Mouse (Mus musculus) E14TG2a.4 (cell line): ENCODE measurements around the gene Atf4.

Experiments
- H3K27me3 ChIP-seq: 2 replicates; pipeline ENCODE4 v1.6.1; 2014; ENCODE audit warnings: low read length, control low read depth; ENCODE audit not compliant: insufficient read depth
- H3K36me3 ChIP-seq: 2 replicates; pipeline ENCODE4 v1.6.1; 2014; ENCODE audit warnings: low read length, control low read depth; ENCODE audit not compliant: insufficient read depth
- H3K4me1 ChIP-seq: replicated peaks from 2 replicates; pipeline ENCODE4 v1.6.1; 2014; ENCODE audit warnings: low read depth, low read length, control low read depth
- H3K4me3 ChIP-seq: replicated peaks from 2 replicates; pipeline ENCODE4 v1.5.1; 2014; ENCODE audit warnings: mild to moderate bottlenecking, low read length
- H3K9me3 ChIP-seq: 2 replicates; pipeline ENCODE4 v1.6.1; 2014; ENCODE audit warnings: low read length, control low read depth
- CTCF ChIP-seq: conservative IDR thresholded peaks from 2 replicates; pipeline ENCODE4 v1.5.1; 2014; ENCODE audit warnings: low read length
- NANOG ChIP-seq: IDR thresholded peaks from 2 replicates; pipeline ENCODE4 v1.6.1; 2014; ENCODE audit warnings: borderline replicate concordance, low read length, mixed read lengths
- POU5F1 ChIP-seq: IDR thresholded peaks from 2 replicates; pipeline ENCODE4 v1.6.1; 2014; ENCODE audit warnings: low read length, borderline replicate concordance

Gene Atf4

DNA sequence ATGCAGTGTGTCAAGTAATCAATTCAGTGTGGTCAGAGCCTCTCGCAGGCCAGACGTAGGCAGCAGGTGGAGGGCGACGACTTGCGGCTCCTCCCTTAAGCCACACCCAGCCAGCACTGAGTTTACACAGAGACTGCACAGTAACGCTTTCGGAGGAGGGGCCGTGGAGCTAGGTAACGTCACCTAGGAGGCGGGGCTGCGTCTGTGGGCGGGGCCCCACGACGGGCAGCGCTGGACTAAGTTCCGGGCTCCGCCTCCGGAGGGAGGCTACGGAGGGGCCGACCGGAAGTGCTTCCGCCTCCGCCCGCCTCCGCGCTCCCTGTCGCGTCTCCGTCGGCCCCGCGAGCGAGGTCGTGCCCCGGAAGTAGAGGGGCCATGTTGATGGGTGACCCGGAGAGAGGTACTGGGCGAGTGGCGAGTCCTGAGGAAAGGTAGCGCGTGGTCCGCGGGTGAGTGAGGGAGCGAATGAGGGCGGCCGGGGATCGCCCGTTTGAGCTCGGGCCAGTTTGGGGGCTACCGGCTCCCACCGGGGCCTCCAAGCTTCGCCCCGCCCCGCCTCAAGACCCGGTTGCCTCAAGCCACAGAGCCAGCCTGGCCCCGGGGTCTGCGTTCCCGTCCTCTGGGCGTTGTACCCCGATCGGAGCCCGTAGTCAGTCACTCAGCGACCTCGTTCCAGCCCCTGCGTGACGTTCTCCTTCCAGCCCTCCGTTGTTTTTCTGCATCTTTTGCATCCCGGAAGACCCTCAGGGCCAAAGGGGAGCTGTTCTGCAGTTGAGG is 21.1 kb upstream of the Atf4 start, which contains the start of gene Mief1:
Gene Mief1 (plus strand): TSS at position 286 of the 777 bp plus-strand sequence.
- Histone ChIP-seq H3K36me3 (peaks cover 39% of the 10 kb centered on the region), H3K27me3 (no peaks in the 10 kb centered on the region), H3K4me3 (peak within 1 kb of the TSS; percentile 97), H3K4me1 (peaks cover 74% of the 10 kb centered on the region), H3K9me3 (no peaks in the 10 kb centered on the region)
- TF ChIP-seq NANOG (no peak), CTCF (no peak), POU5F1 (no peak)

DNA sequence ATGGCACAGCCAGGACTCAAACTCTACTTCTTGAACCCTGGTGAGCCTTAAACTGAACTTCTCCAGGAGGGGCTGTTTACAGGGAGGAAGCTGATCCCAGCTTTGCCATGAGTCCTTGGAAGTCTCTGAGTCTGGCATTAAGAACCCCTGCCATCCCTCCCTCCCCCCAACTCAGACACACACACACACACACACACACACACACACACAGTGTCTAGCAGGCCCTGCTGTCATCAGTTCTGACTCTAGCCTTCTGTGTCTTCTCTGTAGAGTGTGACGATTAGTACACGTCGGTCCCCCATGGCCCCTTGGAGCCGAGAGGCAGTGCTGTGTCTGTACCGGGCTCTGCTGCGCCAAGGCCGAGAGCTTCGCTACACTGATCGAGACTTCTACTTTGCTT is 19.4 kb upstream of the Atf4 start, which contains the start of gene AC140267.1:
Gene AC140267.1 (plus strand): TSS at position 301 of the 400 bp plus-strand sequence.
- TF ChIP-seq NANOG (no peak), POU5F1 (no peak), CTCF (no peak)
- no peaks in the 10 kb centered on the region for H3K27me3 ChIP-seq

DNA sequence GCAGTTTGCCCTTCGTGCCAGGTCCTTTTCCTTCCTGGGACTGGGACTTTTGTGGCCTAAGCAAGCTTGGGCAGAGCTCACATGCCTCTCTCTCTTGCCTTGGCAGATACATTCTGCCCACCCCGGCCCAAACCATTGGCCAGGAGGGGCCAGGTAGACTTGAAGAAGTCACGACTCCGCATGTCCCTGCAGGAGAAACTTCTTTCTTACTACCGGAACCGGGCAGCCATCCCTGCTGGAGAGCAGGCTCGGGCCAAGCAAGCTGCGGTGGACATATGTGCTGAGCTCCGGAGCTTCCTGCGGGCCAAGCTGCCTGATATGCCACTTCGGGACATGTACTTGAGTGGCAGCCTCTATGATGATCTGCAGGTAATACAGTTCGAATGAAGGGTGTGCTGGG is 6.8 kb upstream of the Atf4 start:
- Histone ChIP-seq H3K27me3 (no peaks in the 10 kb centered on the region), H3K9me3 (no peaks in the 10 kb centered on the region), H3K4me3 (no peak overlapping the region), H3K4me1 (peaks cover 21% of the 10 kb centered on the region), H3K36me3 (peaks cover 98% of the 10 kb centered on the region)
- TF ChIP-seq NANOG (no peak), CTCF (no peak), POU5F1 (no peak)

More for the DNA sequence above, 19.4 kb upstream of the Atf4 start, which contains the start of gene AC140267.1:
- H3K36me3 ChIP-seq, result peaks cover 49% of the 10 kb centered on the region
- H3K9me3 ChIP-seq, result no peaks in the 10 kb centered on the region
- H3K4me3 ChIP-seq, result peak within 1 kb of the TSS; percentile 97
- H3K4me1 ChIP-seq, result peaks cover 58% of the 10 kb centered on the region

DNA sequence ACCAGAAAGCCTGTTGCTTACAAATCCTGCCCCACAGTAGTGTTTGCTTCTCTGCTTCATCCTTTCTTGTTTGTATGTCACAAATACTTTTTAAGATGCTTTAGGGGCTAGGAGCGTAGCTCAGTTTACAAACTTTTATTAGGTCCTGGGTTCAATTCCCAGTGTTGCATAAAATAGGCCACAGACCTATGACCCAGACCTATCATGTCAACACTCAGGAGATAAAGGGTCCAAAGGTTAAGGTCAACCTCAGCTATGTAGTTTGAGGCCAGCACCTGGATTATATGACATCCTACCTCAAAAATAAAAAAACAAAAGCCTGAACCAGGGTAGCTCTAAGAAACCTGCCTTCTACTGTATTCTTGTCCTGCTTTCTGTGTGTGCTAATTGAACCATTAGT is 6.4 kb upstream of the Atf4 start:
- peaks cover 98% of the 10 kb centered on the region for H3K36me3 ChIP-seq
- TF ChIP-seq NANOG (no peak), CTCF (no peak), POU5F1 (no peak)
- H3K9me3 ChIP-seq, result no peaks in the 10 kb centered on the region
- no peak overlapping the region for H3K4me3 ChIP-seq
- no peaks in the 10 kb centered on the region for H3K27me3 ChIP-seq
- peaks cover 26% of the 10 kb centered on the region for H3K4me1 ChIP-seq

DNA sequence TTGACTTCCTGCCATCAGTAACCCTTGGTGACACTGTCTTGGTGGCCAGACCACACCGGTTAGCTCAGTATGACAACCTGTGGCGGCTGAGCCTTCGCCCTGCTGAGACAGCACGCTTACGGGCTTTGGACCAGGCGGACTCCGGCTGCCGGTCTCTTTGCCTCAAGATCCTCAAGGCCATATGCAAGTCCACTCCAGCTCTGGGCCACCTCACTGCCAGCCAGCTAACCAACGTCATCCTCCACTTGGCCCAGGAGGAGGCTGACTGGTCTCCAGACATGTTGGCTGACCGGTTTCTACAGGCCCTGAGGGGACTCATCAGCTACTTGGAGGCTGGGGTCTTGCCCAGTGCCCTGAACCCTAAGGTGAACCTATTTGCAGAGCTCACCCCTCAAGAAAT is 5.3 kb upstream of the Atf4 start:
- Histone ChIP-seq H3K27me3 (no peaks in the 10 kb centered on the region), H3K9me3 (no peaks in the 10 kb centered on the region), H3K36me3 (peaks cover 94% of the 10 kb centered on the region), H3K4me3 (no peak overlapping the region), H3K4me1 (peaks cover 33% of the 10 kb centered on the region)
- TF ChIP-seq NANOG (no peak), CTCF (no peak), POU5F1 (no peak)

DNA sequence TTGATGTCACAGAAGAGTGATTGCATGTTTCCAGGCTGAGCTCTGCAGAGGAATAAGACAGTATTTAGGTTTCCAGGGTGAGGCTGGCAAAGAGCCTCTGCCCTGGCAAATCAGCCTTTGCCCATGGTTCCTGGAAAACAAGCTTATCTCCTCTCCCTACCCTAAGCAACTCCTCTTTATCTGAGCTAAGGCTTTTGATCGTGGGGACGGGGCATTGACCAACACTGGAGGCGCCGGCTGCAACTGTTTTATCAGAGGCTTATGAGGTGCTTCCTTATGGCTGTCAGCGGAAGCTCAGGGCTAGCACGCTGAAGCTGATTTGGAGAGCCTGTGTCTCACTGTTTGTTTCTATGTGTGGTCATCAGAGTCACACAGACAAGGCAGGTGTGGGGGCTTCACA is 4.4 kb upstream of the Atf4 start:
- Histone ChIP-seq H3K4me1 (peaks cover 31% of the 10 kb centered on the region), H3K9me3 (no peaks in the 10 kb centered on the region), H3K4me3 (no peak overlapping the region), H3K36me3 (peaks cover 86% of the 10 kb centered on the region), H3K27me3 (no peaks in the 10 kb centered on the region)
- TF ChIP-seq POU5F1, result no peak
- TF ChIP-seq NANOG, result no peak
- TF ChIP-seq CTCF, result no peak

DNA sequence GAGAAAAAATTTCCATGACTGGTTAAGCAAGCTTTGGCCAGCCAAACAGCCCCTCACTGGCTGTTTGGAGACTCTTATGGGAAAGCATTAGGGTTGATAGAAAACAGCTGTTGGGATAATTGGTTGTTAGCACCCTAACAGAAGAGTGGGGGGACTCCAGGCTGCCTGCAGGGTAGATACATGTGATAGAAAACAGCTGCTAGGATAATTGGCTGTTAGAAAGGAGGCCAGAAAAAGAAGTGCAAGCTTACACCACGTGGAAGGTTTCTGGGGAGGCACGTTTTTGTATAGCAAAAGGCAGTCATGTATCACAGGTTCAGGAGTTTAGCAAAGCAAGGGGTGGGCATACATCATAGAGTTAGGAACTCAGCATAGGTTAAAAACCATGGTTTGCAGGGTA is 1.5 kb upstream of the Atf4 start:
- Histone ChIP-seq H3K27me3 (no peaks in the 10 kb centered on the region), H3K36me3 (peaks cover 81% of the 10 kb centered on the region), H3K4me1 (peaks cover 40% of the 10 kb centered on the region), H3K4me3 (no peak overlapping the region), H3K9me3 (no peaks in the 10 kb centered on the region)
- TF ChIP-seq CTCF (no peak), POU5F1 (no peak), NANOG (no peak)

DNA sequence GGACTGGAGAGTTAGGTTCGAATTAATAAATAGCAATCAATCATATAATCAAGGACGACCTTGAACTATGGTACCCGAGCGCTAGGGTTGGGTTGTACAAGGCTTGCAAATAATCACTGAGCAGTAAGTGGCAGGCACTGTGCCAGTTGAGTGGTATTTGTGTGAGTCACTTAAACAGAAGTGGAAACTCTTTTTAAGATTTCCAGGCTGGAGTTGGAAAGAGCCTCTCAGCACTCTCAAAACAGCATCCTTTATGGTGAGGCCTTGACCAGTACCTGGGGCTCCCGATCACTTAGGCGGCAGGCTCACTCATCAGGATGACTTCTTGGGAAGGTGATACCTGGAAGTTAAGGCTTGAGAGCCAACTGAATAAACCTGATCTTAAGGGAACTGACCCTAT is 777 bp upstream of the Atf4 start:
- no peak for TF ChIP-seq CTCF
- no peak for TF ChIP-seq NANOG
- TF ChIP-seq POU5F1, result no peak
- no peaks in the 10 kb centered on the region for H3K27me3 ChIP-seq
- peaks cover 46% of the 10 kb centered on the region for H3K4me1 ChIP-seq

More for the DNA sequence above, 777 bp upstream of the Atf4 start:
- Histone ChIP-seq H3K9me3 (no peaks in the 10 kb centered on the region), H3K36me3 (peaks cover 76% of the 10 kb centered on the region), H3K4me3 (peak overlapping the region; percentile 93)
